ENCODE assay signal across 28 mouse cellular contexts in the genomic region with DNA sequence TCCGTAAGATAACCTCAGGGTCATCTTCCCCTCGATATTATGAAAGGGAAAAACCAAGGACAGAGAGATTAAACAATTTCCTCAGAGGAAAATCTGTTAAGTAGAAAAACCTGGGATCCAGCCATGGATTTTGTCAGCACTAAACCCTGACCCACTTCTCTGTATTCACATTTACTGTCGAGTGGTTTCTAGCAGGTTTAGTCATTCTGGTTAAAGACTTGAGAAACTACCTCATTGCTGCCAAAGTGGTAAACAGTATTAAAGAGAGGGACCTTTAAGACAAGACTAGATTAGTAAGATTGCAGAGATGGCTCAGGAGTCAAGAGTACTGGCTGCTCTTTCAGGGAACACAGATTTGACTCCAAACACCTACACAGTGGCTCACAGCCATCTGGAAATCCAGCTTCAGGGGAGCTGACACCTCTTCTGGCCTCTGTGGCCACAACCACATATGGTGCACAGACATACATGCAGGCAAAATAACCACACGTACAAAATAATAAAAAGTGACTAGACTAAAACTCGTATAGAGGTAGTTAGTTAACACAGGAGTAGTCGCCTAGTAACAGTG. TPM values are rescaled to one million over a fixed set of nuclear protein-coding genes. Genes with fewer than 3 reads are reported as not detected.
A peak's percentile ranks its signal among the peaks of the same experiment; 100 is the strongest.
DNase-seq lines count a peak whose midpoint lies in the region; ATAC-seq lines count a peak whose summit lies in the region.
"Had no signal": no experiment of that assay in that cellular context is flagged by ENCODE, and none has a peak within 500 bp of the region (broad histone marks: within the 10 kb centered on the region; RNA-seq: fewer than 3 reads in every experiment).

No protein-coding gene starts in this region.

- DNase-seq in adrenal gland, adult 8-10 months, result peak; percentile 57
- DNase-seq in adrenal gland, postnatal 25 days, result no peak
- DNase-seq in frontal cortex, postnatal 14 days (ENCODE audit: low spot score in 2 of 2), result no peak
- DNase-seq in liver, result no peak
- DNase-seq: gastrocnemius, postnatal 36 days; kidney, adult 11 months; kidney, postnatal 36 days; left cerebral cortex, postnatal 4 days; lung, postnatal 36 days had no signal

- peak overlapping the region; percentile 70 for H3K27ac ChIP-seq in brown adipose tissue, adult 24 weeks (replicated peaks; ENCODE audit: low read depth, low read length)
- H3K27ac ChIP-seq: embryonic facial prominence, embryonic 15.5 days; forebrain, embryonic 10.5 days; hindbrain, embryonic 12.5 days; kidney, embryonic 15.5 days; limb, embryonic 15.5 days; liver, embryonic 15.5 days; lung, embryonic 15.5 days; midbrain, embryonic 13.5 days; stomach, postnatal 0 days had no signal

- peaks cover 6% of the 10 kb centered on the region for H3K4me1 ChIP-seq in brown adipose tissue, adult 24 weeks (ENCODE audit: control insufficient read depth, insufficient read depth, insufficient read length, low read length)
- H3K4me1 ChIP-seq: embryonic facial prominence, embryonic 15.5 days; forebrain, embryonic 10.5 days; hindbrain, embryonic 12.5 days; kidney, embryonic 15.5 days; limb, embryonic 15.5 days; liver, embryonic 15.5 days; lung, embryonic 15.5 days; midbrain, embryonic 13.5 days had no signal

- ATAC-seq in frontal cortex, adult (ENCODE audit: low TSS enrichment), result peak; percentile 71
- no peak for ATAC-seq in CD4-positive, CD25-positive, alpha-beta regulatory T cell, adult 4 months
- ATAC-seq: activated CD4-positive, CD25-positive, alpha-beta regulatory T cell, adult 4 months; forebrain, embryonic 16.5 days; midbrain, embryonic 13.5 days had no signal

- H3K4me3 ChIP-seq in brown adipose tissue, adult 24 weeks (ENCODE audit: insufficient read depth, low read depth, low read length), result no peak overlapping the region
- H3K4me3 ChIP-seq: embryonic facial prominence, embryonic 15.5 days; forebrain, embryonic 10.5 days; hindbrain, embryonic 12.5 days; kidney, embryonic 15.5 days; limb, embryonic 15.5 days; liver, embryonic 15.5 days; lung, embryonic 15.5 days; megakaryocyte, embryonic 14.5 days; midbrain, embryonic 13.5 days had no signal

RNA-seq across cellular contexts. Expression of gene Hmgcs1, which starts 33.2 kb away (rescaled TPM):
- total RNA-seq in adrenal gland, adult 8-10 months (2022), result 100 to 1,000 TPM; 154 to 280 (median 237) TPM
- total RNA-seq in adrenal gland, postnatal 25 days (2021), result 548 and 767 TPM in 2 replicates
- 191 and 228 TPM in 2 replicates for polyA plus RNA-seq in brown adipose tissue, adult 24 weeks (2012; ENCODE audit: insufficient read depth, insufficient read length, missing spikeins)
- 10 to 100 TPM; 47.8 to 54.1 TPM for polyA plus RNA-seq in CD4-positive, CD25-positive, alpha-beta regulatory T cell, adult 4 months (2017; shearing (Covaris generic))

RNA-seq across cellular contexts. Expression of gene Ccl28, which starts 33.3 kb away (rescaled TPM):
- under 1 TPM; 0.22 to 0.56 (median 0.29) TPM for total RNA-seq in adrenal gland, adult 8-10 months (2022)
- total RNA-seq in adrenal gland, postnatal 25 days (2021), result 0.33 and 0.88 TPM in 2 replicates
- 0.63 TPM in 1 of 2 replicates, not detected in the other for polyA plus RNA-seq in brown adipose tissue, adult 24 weeks (2012; ENCODE audit: insufficient read depth, insufficient read length, missing spikeins)
- not detected for polyA plus RNA-seq in CD4-positive, CD25-positive, alpha-beta regulatory T cell, adult 4 months (2017; shearing (Covaris generic))
- total RNA-seq: monocyte, adult 5-6 weeks; neutrophil, adult 5-6 weeks had no signal
- polyA plus RNA-seq: G1E; heart, embryonic 14.5 days; limb, embryonic 15.5 days; liver, embryonic 15.5 days; lung, embryonic 15.5 days had no signal
